Mouse (Mus musculus) erythroblast, adult 5-6 weeks (primary cell): ENCODE measurements around the gene Ell. TPM values are rescaled to one million over a fixed set of nuclear protein-coding genes. Genes with fewer than 3 reads are reported as not detected.

Experiments used
- ATAC-seq: replicated peaks from 2 replicates; pipeline ENCODE4 v1.8.0; 2016; ENCODE audit warnings: moderate number of reproducible peaks, mild to moderate bottlenecking, moderate TSS enrichment, inconsistent platforms; ENCODE audit not compliant: poor library complexity, low FRiP score, severe bottlenecking
- total RNA-seq, 2 experiments: library from RNA; stranded (forward) in 1 of 2; stranded (reverse) in 1 of 2; fragments of 150-400 nt in 1 of 2; fragments of 200-764, 138-1000 nt in 1 of 2; gene quantifications; 2 replicates each; pipeline versions ENCODE4 v1.2.3 to v1.2.4; 2015 to 2017; ENCODE audit warnings: low replicate concordance in 2 of 2

Gene Ell
- total RNA-seq, 2 experiments from 2014 or later: 2.5 to 4.0 TPM

DNA sequence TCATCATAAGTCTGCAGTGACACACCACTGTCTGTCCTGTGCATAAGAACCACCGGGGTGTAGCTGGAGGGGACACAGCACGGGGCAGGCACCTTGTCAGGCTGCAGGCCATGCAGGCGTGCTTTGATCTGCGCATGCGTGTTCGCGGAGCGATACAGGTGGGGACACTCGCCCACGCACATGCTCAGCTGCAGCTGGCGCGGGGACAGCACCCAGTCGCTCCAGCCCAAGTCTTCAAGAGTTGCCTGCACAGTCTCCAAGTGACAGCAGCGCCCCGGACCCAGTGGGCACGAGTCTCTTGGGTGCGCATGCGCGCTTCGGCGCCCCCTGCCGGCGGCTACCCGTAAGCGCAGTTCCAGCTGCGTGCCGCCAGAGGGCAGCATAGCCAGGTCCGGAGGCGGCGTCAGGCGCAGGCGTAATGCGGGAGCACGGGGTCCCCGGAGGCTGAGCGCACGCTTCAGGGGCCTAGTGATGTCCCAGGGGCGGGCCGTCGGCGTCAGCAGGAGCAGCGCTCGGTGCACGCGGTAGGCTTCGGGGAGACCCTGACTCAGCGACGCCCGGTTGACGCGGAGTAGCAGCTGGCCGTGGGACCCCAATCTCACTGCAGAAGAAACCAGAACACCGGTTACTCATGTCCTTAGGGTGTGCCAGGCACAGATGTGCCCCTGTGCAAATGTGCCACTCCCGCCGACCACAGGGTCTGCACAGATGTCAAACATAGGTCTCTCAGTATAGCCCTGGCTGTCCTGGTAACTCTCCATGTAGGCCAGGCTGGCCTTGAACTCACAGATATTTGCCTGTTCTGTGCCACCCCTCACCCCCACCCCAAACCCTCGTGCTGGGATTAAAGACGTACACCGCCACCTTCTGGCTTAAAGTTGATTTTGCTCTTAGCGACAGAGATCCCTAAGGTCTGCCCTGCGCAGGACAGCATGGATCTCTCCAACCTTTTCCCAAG lies 90.6 kb downstream of the Ell start:
- ATAC-seq: peak; percentile 74

DNA sequence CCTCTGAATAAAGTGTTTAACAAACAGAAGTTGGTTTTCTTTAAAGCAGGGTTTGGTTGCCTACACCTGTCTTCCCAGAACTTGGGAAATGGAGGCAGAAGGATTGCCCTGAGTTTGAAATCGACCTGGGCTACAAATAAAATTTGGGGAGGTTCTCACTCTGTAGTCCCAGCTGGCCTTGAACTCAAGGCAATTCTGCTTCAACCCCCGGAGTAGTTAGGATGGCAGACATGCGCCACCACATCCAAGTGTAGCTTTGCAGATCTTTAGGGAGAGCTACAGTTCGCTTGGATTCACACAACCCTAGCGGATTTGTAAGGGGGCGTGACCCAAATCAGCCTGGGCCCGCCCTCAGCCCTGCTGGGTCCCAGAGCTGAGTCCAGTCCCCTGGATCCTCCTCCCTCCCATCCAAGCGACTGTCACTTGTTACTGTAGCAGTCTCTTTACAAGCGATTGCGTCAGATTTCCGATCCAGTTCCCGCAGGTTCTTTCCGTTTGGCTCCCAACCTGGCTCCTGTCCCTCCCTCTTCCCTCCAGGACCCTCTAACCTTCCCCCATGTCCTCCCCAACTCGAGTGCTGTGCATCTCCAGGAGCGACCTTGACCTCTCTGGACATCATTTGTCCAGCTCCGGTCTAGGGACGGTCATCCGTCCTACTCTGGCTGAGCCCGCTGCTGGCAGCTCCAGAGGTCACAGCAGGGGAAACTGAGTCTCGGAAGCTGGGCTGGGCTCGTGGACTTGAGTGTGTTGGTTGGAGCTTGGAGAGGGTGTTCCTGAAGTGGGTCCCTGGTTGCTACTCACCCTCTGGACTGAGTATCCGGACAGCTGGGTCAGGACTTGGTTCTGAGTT lies 91.5 kb downstream of the Ell start:
- ATAC-seq: peak; percentile 28; the same call in 1 of the 2 replicates

DNA sequence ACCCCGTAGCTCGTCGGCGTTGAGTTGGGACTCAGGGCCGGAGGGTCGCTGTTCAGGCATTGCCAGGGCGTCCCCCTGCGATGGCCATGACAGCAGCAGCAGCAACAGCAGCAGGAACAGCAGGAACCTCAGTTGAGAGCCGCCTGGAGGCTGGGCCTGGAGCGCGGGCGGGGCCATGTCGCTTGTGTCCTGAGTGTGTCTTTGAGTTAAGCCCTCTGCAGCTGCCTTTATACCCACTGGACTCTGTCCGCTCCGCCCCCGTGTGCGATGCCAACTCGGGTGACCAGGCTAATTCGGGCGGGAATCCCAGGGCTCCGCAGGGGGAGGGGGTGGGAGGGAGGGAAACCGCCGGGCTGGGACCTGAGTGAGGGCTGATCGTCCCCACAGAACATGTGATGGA lies 92.2 kb downstream of the Ell start:
- no peak for ATAC-seq

DNA sequence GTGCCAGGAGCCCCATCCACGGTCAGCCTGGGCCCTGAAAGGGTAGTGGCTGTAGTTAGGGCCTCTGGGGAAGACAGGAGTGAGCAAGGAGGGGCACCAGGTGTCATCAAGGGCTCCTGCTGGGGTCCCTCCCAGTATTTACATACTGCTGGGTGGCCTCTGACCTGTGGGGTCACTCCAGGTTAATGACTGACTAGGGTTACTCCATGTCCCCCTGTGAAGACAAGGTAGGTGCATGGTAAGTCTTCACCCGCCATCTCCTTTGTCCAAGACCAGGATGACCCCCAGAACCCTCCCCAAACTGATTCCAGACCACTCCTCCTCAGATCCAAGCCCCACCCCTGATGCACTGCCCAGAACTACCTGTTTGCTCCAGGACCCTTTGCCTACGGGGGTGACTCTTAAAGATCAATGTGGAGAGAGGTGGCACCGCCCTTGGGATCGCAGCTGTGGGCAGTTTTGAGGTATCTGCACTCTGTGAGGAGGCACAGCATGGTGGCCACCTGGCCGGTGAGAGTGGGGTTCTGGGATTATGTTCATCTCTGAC lies 93.2 kb downstream of the Ell start, which contains the start of gene Gdf15:
Gene Gdf15 (minus strand): TSS at position 111 of the 547 bp plus-strand sequence.
- ATAC-seq: no peak

DNA sequence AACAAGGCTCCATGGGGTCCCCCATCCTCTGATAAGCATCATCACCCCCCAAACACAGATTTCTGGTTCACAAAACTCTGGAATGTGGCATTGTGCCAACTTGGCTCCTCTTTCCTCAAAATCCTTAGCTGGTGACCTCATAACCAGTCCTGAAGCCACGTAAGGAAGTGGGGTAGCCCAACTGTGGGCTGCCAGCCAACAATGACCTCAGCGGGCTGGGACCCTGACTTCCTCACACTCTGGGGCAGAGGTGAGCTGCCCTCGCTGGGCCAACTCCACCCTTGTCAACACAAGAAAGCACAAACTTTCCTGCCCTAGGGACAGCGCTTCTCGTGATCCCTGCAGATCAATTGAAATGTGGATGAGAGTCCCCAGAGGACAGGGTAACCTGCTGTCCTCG lies 94.8 kb downstream of the Ell start:
- ATAC-seq: no peak

DNA sequence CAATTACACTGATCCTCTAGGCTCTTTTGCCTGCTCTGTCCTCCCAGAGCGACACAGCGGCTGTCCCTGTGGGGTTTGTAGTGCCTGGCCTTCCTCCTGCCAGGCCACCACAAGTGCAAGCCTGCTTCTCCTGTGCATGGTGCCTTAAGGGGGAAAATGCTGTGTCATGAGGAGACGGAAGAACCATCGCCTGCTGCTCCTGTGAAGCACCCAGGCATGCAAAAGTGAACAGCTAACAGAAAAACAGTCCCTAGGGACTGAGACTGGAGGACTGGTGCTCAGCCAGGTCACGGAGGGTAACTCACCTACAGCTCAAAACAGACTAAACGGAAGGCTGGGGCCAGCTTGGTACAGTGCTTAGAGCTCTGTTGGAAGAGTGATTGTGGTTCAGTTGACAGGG lies 96.3 kb downstream of the Ell start:
- ATAC-seq: peak; percentile 54

DNA sequence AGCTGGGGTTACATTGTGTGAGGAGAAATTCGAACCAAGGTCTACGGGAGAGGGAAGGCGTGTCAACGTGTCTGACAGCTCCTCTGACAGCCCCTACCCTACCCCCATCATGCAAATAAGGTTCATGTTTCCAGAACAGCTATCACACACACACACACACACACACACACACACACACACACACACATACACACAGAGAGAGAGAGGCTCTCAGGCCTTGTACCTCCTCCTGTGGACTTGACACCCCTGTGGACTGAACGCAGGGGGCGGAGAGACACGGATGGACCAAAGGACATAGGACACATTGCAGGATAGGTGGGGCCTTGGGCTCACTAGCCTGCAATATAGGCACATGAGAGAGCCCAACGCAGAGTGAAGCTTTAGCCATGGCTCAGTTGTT lies 97.6 kb downstream of the Ell start:
- ATAC-seq: no peak

DNA sequence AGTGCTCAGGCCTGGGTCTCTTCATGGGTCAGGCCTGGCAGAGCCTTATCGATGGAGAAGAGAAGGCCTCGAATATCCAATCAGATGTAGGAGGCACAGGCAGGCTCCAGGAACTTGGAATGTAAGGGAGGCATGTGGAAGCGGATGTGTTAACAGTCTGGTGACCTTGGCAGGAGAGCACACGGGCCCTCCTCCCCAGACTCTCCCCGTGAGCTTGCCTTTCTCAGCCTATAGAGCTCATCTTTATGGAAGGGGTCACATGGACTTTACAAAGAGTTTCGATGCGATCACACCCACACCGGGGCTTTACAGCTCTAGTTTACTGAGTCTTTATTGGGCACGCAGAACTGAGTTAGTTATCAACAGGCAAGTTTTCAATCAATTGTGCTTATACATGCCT lies 99.5 kb downstream of the Ell start:
- no peak for ATAC-seq

Other genes starting within 250 kb of the Ell start
- 15.0 TPM in 2 replicates for gene Ddx49, start 237.0 kb upstream of the Ell start, total RNA-seq (2015; ENCODE audit: low replicate concordance)
- 23.3 and 40.0 TPM in 2 replicates for gene Ddx49, start 237.0 kb upstream of the Ell start, total RNA-seq (2017; ENCODE audit: low replicate concordance)
- 52.7 and 89.2 TPM in 2 replicates for gene Cope, start 236.9 kb upstream of the Ell start, total RNA-seq (2015; ENCODE audit: low replicate concordance)
- gene Cope, start 236.9 kb upstream of the Ell start, total RNA-seq (2017; ENCODE audit: low replicate concordance): 36.9 and 53.7 TPM in 2 replicates
- not detected in 2 replicates for gene Cers1, start 223.7 kb upstream of the Ell start, total RNA-seq (2015; ENCODE audit: low replicate concordance)
- 0.43 TPM in 1 of 2 replicates, not detected in the other for gene Cers1, start 223.7 kb upstream of the Ell start, total RNA-seq (2017; ENCODE audit: low replicate concordance)
- gene Gdf1, start 209.6 kb upstream of the Ell start, total RNA-seq (2015; ENCODE audit: low replicate concordance): not detected in 2 replicates
- not detected in 2 replicates for gene Gdf1, start 209.6 kb upstream of the Ell start, total RNA-seq (2017; ENCODE audit: low replicate concordance)
- gene Upf1, start 186.2 kb upstream of the Ell start, total RNA-seq (2015; ENCODE audit: low replicate concordance): 7.1 and 9.2 TPM in 2 replicates
- 20.9 and 21.5 TPM in 2 replicates for gene Upf1, start 186.2 kb upstream of the Ell start, total RNA-seq (2017; ENCODE audit: low replicate concordance)
- gene Comp, start 165.9 kb upstream of the Ell start, total RNA-seq (2015; ENCODE audit: low replicate concordance): not detected in 2 replicates
- gene Comp, start 165.9 kb upstream of the Ell start, total RNA-seq (2017; ENCODE audit: low replicate concordance): 0.43 TPM in 1 of 2 replicates, not detected in the other
- 4.2 and 4.4 TPM in 2 replicates for gene Crtc1, start 99.9 kb upstream of the Ell start, total RNA-seq (2015; ENCODE audit: low replicate concordance)
- gene Crtc1, start 99.9 kb upstream of the Ell start, total RNA-seq (2017; ENCODE audit: low replicate concordance): 1.7 and 2.0 TPM in 2 replicates
- 0.38 and 1.7 TPM in 2 replicates for gene Klhl26, start 62.5 kb upstream of the Ell start, total RNA-seq (2015; ENCODE audit: low replicate concordance)
- gene Klhl26, start 62.5 kb upstream of the Ell start, total RNA-seq (2017; ENCODE audit: low replicate concordance): 1.8 and 2.8 TPM in 2 replicates
- gene Tmem59l, start 52.1 kb upstream of the Ell start, total RNA-seq (2015; ENCODE audit: low replicate concordance): not detected in 2 replicates
- not detected in 2 replicates for gene Tmem59l, start 52.1 kb upstream of the Ell start, total RNA-seq (2017; ENCODE audit: low replicate concordance)
- 3.7 TPM in 1 of 2 replicates, not detected in the other for gene Crlf1, start 46.3 kb upstream of the Ell start, total RNA-seq (2015; ENCODE audit: low replicate concordance)
- gene Crlf1, start 46.3 kb upstream of the Ell start, total RNA-seq (2017; ENCODE audit: low replicate concordance): 2.5 TPM in 1 of 2 replicates, not detected in the other
- 2.9 and 14.0 TPM in 2 replicates for gene Rex1bd, start 32.7 kb upstream of the Ell start, total RNA-seq (2015; ENCODE audit: low replicate concordance)
- 5.2 and 9.5 TPM in 2 replicates for gene Rex1bd, start 32.7 kb upstream of the Ell start, total RNA-seq (2017; ENCODE audit: low replicate concordance)
- gene Uba52, start 28.7 kb upstream of the Ell start, total RNA-seq (2015; ENCODE audit: low replicate concordance): 653 and 914 TPM in 2 replicates
- 249 and 1,009 TPM in 2 replicates for gene Uba52, start 28.7 kb upstream of the Ell start, total RNA-seq (2017; ENCODE audit: low replicate concordance)
- gene Fkbp8, start 11.7 kb upstream of the Ell start, total RNA-seq (2015; ENCODE audit: low replicate concordance): 27.1 and 47.4 TPM in 2 replicates
- 53.5 and 56.9 TPM in 2 replicates for gene Fkbp8, start 11.7 kb upstream of the Ell start, total RNA-seq (2017; ENCODE audit: low replicate concordance)
- gene Kxd1, start 11.5 kb upstream of the Ell start, total RNA-seq (2015; ENCODE audit: low replicate concordance): 21.7 and 45.3 TPM in 2 replicates
- gene Kxd1, start 11.5 kb upstream of the Ell start, total RNA-seq (2017; ENCODE audit: low replicate concordance): 10.9 and 18.1 TPM in 2 replicates
- gene Isyna1, start 54.9 kb downstream of the Ell start, total RNA-seq (2015; ENCODE audit: low replicate concordance): 3.8 and 6.1 TPM in 2 replicates
- 1.4 and 7.7 TPM in 2 replicates for gene Isyna1, start 54.9 kb downstream of the Ell start, total RNA-seq (2017; ENCODE audit: low replicate concordance)
- 6.3 and 10.9 TPM in 2 replicates for gene Ssbp4, start 69.4 kb downstream of the Ell start, total RNA-seq (2015; ENCODE audit: low replicate concordance)
- 6.3 and 13.8 TPM in 2 replicates for gene Ssbp4, start 69.4 kb downstream of the Ell start, total RNA-seq (2017; ENCODE audit: low replicate concordance)
- gene Lrrc25, start 76.7 kb downstream of the Ell start, total RNA-seq (2015; ENCODE audit: low replicate concordance): 5.4 and 9.0 TPM in 2 replicates
- 0.98 and 2.3 TPM in 2 replicates for gene Lrrc25, start 76.7 kb downstream of the Ell start, total RNA-seq (2017; ENCODE audit: low replicate concordance)
- not detected in 2 replicates for gene Gdf15, start 93.0 kb downstream of the Ell start, total RNA-seq (2015; ENCODE audit: low replicate concordance)
- gene Gdf15, start 93.0 kb downstream of the Ell start, total RNA-seq (2017; ENCODE audit: low replicate concordance): 0.60 TPM in 1 of 2 replicates, not detected in the other
- 1.2 and 5.9 TPM in 2 replicates for gene Pgpep1, start 120.9 kb downstream of the Ell start, total RNA-seq (2015; ENCODE audit: low replicate concordance)
- 0.28 and 1.4 TPM in 2 replicates for gene Pgpep1, start 120.9 kb downstream of the Ell start, total RNA-seq (2017; ENCODE audit: low replicate concordance)
- 41.1 and 51.6 TPM in 2 replicates for gene Lsm4, start 133.8 kb downstream of the Ell start, total RNA-seq (2015; ENCODE audit: low replicate concordance)
- gene Lsm4, start 133.8 kb downstream of the Ell start, total RNA-seq (2017; ENCODE audit: low replicate concordance): 20.9 and 26.2 TPM in 2 replicates
- 29.2 and 53.9 TPM in 2 replicates for gene Jund, start 159.5 kb downstream of the Ell start, total RNA-seq (2015; ENCODE audit: low replicate concordance)
- gene Jund, start 159.5 kb downstream of the Ell start, total RNA-seq (2017; ENCODE audit: low replicate concordance): 52.2 and 61.9 TPM in 2 replicates
- not detected in 2 replicates for gene Iqcn, start 164.0 kb downstream of the Ell start, total RNA-seq (2015; ENCODE audit: low replicate concordance)
- not detected in 2 replicates for gene Iqcn, start 164.0 kb downstream of the Ell start, total RNA-seq (2017; ENCODE audit: low replicate concordance)
- not detected in 2 replicates for gene Gm3336, start 179.1 kb downstream of the Ell start, total RNA-seq (2015; ENCODE audit: low replicate concordance)
- gene Gm3336, start 179.1 kb downstream of the Ell start, total RNA-seq (2017; ENCODE audit: low replicate concordance): not detected in 2 replicates
- not detected in 2 replicates for gene Pde4c, start 184.3 kb downstream of the Ell start, total RNA-seq (2015; ENCODE audit: low replicate concordance)
- gene Pde4c, start 184.3 kb downstream of the Ell start, total RNA-seq (2017; ENCODE audit: low replicate concordance): not detected in 2 replicates
- gene Rab3a, start 215.2 kb downstream of the Ell start, total RNA-seq (2015; ENCODE audit: low replicate concordance): not detected in 2 replicates
- gene Rab3a, start 215.2 kb downstream of the Ell start, total RNA-seq (2017; ENCODE audit: low replicate concordance): 1.5 TPM in 1 of 2 replicates, not detected in the other
- 8.2 and 9.6 TPM in 2 replicates for gene Mpv17l2, start 221.5 kb downstream of the Ell start, total RNA-seq (2015; ENCODE audit: low replicate concordance)
- 3.8 and 6.4 TPM in 2 replicates for gene Mpv17l2, start 221.5 kb downstream of the Ell start, total RNA-seq (2017; ENCODE audit: low replicate concordance)
- gene Pik3r2, start 237.3 kb downstream of the Ell start, total RNA-seq (2015; ENCODE audit: low replicate concordance): 4.8 and 12.1 TPM in 2 replicates
- gene Pik3r2, start 237.3 kb downstream of the Ell start, total RNA-seq (2017; ENCODE audit: low replicate concordance): 5.9 and 6.3 TPM in 2 replicates